Mouse (Mus musculus) mouse embryonic stem cell (cell line): ENCODE results near the gene Trim56.
"Not testable (repeated sequence)": the region's sequence is repeated elsewhere in the genome, so short reads cannot be mapped to it uniquely, and the experiment has no call there.

Experiments
- in situ Hi-C, 2 experiments: fragments of 300-500 bp; cut with MboI; formaldehyde crosslinking; loops; 1 replicate in 1 of 2; 3 replicates in 1 of 2; pipeline ENCODE4 v1.14.3; 2019 to 2020; ENCODE audit warnings: low sequenced_read_pairs in 2 of 2, low pct_unique_long_range_greater_than_20kb in 1 of 2, mixed read lengths in 1 of 2; ENCODE audit not compliant: unreplicated experiment in 1 of 2

Gene Trim56

DNA sequence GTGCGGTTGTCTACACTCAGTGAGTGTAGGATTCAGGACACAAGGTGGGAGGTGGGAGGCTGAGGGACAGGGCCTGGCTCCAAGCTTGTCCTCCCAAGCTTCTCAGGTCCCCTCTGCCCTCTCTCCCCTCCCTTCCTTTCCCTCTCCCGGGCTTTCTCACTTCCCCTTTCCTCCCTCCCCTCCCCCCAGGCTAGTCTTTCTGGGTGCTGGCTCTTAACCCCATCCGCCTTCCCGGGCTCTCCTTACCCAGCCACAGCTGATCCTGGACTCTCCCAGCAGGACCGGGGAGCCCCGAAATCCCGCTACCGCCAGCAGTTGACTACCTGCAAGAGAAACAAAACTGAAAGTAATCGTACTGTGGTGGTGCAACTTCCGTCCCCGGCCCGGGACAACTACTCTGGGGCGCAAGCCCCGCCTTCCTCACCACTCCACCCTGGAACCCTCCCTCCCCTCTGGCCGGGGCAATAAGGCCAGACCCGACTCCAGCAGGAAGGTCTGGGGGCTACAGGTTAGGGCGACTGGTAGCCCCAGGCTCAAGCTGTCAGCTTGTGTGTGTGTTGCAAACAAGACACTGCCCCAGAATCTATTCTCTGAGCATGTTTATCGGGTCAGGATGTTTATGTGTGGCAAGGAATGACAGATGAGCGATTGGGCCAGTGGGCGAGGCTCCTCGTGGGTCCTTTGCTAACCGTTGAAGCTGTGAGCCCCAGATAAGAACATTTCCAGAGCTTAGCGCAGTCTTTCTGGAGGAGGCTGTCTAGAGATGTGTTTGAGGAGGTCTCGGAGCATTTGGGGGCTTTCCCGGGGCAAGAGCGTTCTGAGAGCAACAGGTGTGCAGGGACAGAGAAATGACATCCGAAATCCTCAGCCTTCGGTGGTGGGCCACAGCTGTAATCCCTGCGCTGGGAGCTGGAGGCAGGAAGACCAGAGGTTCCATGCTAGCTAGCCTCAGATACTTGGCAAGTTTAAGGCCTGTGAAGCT lies at the start of gene Trim56:
TSS of gene Trim56 (minus strand) at position 344 of the 982 bp plus-strand sequence.
- in situ Hi-C loops = no loop called here

DNA sequence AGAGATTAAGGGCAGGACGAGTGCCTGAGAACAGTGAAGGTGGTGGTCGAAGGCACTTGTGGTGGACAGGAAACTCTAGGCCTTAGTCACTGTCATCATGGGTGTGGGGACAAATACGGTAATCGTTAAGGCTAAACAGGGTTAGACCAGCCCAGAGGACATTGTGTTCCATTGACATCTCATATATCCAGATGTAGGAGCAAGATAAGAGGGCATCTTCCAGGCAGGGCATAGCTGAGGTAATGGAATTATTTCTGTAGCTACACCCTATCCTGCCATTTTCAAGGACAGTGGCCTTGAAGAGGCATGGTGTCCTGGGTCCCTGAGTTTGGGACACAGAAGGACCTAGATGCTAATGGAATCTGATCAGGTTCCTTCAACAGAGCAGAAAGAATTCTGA lies 45.8 kb upstream of the Trim56 start:
- in situ Hi-C loops = no loop called here

DNA sequence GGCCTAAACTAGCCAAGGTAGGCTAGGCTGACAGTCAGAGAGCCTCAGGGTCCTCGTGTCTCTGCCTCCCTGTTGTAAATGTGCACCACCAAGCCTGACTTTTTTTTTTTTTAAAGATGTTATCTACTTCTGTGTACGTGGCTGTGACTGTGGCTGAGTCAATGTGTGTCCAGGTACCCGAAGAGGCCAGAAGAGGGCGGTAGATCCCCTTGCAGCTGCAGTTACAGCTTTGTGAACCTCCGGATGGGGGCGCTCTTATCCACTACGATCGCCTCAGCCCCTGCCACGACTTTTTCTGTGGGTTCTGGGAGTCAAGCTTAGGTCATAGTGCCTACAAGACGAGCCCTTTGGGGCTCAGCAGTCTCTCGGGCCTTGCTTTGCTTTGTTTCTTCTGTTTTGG lies 43.5 kb upstream of the Trim56 start:
- in situ Hi-C loops = no loop called here

DNA sequence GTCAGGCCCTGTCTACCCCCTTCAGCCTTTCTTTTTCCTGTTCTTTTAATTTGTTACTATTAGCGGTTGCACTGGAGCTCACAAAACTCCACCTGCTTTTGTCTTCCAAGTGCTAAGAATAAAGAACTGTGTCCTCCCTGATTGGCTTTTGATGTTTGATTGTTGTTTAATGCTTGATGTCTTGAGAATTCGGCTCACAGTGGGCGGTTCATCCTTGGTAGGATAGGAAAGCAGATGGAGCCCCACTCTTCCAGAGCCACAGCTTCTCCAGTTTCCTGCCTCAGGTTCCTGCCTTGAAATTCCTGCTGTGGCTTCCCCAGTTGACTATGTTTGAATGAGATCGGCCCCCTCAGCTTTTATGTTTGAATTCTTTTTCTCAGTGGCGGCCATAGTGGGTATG lies 37.3 kb upstream of the Trim56 start:
- in situ Hi-C loops = no loop called here

DNA sequence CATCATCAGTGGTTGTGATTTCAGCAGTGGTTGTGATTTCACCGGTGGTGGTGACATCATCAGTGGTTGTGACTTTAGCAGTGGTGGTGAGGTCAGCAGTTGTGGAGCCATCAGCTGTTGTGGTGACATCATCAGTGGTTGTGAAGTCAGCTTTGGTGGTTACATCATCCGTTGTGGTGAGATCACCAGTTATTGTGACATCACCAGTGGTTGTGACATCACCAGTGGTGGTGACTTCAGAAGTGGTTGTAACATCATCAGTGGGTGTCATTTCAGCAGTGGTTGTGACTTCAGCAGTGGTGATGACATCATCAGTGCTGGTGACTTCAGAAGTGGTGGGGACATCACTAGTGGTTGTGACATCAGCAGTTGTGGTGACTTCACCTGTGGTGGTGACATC lies 36.6 kb upstream of the Trim56 start:
- in situ Hi-C loops = no loop called here

DNA sequence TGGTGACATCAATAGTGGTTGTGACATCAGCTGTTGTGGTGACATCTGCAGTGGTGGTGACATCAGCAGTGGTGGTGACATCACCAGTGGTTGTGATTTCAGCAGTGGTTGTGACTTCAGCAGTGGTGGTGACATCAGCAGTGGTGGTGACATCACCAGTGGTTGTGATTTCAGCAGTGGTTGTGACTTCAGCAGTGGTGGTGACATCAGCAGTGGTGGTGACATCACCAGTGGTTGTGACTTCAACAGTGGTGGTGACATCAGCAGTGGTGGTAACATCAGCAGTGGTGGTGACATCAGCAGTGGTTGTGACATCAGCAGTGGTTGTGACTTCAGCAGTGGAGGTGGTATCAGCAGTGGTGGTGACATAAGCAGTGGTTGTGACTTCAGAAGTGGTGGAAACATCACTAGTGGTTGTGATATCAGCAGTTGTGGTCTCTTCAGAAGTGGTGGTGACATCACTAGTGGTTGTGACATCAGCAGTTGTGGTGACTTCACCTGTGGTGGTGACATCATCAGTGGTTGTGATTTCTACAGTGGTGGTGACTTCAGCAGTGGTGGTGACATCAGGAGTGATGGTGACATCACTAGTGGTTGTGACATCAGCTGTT lies 33.4 kb upstream of the Trim56 start, which contains the start of gene Muc3:
TSS of gene Muc3 (minus strand) at position 51 of the 611 bp plus-strand sequence.
- in situ Hi-C loops = not testable (repeated sequence)

DNA sequence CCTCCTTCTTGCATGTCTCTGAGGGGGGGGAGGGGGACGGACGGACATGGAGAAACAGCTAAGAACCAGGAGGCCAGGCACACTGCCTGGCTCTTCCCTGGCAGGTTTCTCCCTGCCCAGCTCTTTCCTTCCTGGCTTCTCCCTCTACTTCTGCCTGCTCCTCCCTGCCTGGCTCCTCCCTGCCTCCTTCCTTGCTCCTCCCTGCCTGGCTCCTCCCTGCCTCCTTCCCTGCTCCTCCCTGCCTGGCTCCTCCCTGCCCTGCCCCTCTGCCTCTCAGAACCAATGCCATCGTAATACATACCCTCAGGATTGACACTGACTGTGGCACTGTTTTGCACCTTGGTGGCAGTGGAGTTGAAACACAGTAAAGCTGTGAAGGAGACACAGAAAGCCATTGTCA lies 24.8 kb upstream of the Trim56 start:
- in situ Hi-C loops = no loop called here

DNA sequence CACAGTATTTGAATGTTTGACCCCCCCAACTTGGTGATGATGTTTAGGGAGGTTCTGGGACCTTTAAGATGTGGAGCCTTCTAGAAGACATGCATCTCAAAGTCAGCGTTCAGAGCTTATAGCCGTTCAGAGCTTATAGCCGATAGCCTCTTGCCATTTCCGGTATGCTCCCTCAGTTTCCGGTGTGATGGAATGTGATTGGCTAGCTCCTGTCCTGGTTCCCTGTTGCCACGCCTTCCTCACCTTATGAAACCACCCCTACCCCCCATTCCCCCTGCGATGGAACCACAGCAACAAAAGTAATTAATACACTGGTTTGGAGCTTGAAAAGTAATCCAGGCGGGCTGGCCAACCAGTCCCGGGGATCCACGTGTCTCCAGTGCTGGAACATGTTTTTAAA lies 23.0 kb upstream of the Trim56 start:
- in situ Hi-C loops = no loop called here

DNA sequence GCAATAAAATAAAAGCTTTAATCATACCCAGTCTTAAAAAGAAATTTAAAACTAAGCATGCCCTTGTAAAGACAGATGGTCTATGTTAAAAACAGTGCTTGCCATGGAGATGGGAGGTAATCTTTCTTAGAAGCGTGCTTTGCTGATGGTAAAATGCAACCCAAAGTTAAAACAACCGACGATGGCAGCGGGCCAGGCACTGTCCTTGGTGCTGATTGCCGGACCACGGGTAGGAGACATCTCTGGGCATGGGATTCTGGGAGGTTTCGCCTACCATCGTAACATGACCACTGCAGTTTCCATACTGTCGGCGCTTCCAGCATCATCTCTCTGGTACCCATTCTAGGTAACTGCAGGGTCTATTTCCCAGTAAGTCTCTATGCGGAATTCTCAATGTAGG lies 18.9 kb upstream of the Trim56 start:
- in situ Hi-C loops = no loop called here

DNA sequence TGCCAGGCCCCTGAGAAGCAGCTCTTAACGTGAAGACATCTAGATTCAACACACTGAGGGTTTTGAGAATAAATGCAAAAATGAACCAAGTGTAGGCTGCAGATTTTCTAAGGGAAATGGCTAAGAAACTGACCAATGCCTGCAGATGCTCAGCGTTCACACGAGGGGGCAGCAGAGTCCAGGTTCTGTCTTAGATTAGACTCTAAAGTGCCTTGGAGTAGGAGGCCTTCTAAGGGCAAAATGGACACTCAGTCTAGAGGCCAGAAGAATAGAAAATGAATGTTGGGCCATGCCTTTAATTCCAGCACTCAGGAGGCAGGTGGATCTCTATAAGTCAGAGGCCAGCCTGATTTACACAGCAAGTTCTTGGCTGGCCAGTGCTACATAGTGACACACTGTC lies 15.5 kb upstream of the Trim56 start:
- in situ Hi-C loops = no loop called here

DNA sequence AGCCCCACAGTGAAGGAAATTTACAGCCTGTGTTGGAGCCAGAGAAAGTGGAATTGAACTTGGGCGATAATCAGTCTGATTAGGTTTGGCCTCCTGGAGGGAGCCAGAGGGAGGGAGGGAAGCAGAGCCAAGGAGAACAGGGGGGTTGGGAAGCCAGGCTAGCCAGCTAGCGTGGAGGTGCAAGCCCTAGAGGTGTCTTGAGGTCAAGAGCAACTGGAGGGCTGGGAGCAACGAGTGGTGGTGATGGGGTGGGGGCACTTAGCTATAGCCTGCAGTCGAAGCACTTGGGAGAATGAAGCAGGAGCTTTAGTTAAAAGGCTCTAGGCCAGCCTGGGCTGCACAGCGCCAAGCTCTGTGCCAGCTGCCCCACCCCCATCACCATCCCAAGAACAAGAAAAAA lies 13.3 kb upstream of the Trim56 start:
- in situ Hi-C loops = no loop called here

DNA sequence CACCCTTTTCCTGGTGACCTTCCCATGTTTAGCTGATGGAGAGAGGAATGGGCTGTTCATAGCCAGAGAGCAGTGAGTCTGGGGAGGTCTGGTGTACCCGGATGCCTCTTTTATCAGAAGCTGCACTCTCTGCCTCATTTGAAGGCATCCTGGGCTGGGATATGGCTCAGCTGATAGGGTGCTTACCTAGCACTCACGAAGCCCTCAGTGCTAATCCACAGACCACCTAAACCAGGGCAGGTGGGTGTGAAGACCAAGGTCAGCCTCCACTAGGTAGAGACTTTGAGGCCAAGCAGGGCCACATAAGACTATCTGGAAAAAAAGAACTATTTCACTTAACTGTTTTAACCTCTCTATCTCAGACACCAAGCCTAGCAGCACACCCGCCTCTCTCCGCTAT lies 7.5 kb upstream of the Trim56 start:
- in situ Hi-C loops = no loop called here

DNA sequence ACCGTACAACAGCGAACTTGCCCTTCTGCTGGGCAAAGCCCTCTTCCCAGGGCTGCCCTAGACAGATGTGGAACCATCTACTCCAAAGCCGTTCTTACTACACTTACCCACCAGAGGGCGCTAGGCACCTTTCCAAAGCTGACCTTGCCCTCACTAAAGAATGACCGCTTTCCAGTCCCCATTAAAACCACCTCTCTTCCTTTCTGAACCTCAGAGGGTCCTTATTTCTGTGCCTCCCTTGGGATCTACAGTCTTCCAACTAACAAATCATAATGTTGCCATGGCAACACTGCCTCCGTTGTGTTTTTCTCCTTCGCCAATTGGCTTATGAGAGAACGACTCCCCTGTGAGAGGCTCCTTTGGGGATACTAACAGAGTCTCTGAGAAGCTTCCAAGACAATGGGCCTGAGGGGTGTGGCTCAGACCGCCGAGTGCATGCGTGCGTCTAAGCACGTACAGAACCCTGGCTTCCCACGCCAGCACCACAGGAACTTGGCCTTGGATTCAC lies 6.7 kb upstream of the Trim56 start:
- in situ Hi-C loops = no loop called here

DNA sequence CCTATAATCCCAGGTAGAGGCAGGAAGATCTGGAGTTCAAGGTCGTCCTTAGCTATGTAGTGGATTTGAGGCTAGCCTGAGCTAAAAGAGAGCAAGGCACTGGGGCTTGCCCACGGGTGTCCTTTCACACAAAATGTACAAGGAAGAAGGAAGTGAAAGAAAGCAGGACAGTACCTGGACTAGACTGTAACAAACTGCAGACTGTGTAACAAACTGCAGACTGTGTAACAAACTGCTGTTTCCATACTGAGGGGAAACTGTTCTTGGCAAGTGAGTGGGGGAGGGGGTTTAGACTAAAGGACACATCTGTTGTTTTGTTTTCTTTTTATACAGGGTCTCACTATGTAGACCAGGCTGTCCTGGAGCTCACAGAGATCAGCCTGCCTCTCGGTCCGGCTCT lies 5.3 kb upstream of the Trim56 start:
- in situ Hi-C loops = no loop called here

DNA sequence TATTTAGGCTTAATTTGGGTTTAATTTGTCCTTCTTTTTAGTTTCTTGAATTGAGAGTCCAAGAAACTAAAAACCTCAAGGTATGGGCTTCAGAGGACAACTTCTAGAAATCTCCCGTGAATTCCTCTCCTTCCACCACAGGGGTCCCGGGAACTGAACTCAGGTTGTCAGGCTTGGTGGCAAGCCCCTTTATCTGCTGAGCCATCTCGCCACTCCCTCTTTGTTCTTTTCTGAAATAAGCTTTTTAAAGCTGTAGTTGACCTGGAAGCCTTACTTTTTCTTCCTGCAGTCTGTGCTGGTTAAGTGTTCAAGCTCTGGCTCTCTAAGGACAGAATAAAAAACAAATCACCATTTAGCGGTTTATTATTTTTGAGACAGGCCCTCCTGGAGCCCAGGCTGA lies 2.9 kb upstream of the Trim56 start:
- in situ Hi-C loops = no loop called here

DNA sequence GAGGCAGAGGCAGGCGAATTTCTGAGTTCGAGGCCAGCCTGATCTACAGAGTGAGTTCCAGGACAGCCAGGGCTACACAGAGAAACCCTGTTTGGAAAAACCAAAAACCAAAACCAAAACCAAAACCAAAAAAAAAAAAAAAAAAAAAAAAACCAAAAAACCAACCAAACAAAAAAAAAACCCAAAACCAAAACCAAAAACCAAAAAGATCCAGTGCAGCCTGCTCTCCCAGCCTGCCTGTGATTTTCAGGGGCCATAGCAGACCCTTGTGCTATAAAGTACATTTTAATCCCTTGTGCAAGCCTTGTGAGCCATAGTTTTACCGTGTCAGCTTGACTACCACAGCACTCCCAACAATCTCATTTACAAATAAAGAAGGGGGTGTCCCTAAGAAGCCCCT lies 2.0 kb upstream of the Trim56 start:
- in situ Hi-C loops = not testable (repeated sequence)

DNA sequence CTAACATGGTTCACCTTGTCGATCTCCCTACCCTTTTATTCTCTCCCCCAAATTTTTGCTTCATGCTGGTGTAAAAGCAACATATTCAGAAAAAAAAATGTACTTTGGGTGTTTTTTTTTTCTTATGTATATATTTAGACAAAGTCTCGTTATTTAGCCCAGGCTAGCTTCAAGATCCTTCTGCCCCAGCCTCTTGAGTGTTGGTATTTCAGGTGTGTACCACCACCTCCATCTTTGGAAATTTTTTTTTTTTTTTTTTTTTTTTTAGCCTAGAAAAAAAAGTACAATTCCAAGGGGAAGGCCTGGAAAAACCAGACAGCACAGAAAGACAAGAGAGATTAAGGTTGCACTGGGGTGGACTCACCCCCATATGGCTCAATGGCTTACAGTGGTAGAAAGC lies 978 bp upstream of the Trim56 start:
- in situ Hi-C loops = no loop called here

DNA sequence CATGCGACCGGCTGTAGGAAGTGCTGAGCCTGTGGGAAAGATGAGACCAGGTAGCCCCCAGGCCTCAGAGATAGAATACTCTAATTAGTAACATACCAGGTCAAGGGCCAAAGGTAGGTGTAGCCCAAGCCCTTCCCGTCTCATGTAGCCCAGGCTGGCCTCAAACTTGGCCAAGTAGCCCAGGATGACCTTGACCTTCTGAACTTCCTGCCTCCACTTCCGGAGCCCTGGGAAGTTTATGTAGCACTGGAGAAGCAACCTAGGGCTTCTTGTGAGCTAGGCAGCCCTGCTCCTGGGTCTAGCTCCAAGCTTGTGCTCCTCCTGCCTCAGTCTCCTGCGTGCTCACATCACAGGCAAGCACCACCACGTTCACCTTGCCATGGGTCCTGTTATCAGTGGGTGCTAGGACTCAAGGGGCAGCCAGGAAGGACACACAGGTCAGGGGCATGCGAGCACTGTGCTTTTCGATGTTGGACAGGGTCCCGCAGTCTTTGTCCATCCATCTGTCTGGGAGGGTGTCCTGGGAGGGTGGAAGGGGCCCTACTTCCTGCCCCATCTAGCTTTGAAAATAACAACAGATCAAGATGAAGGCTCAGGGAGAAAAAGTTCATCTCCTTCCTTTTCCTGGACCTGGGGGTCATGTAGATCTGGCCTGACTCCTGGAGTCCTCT lies 983 bp downstream of the Trim56 start:
- in situ Hi-C loops = no loop called here
